Mouse (Mus musculus) cerebellum, adult 2 months (tissue): ENCODE measurements around the gene Gck. TPM values are rescaled to one million over a fixed set of nuclear protein-coding genes. Genes with fewer than 3 reads are reported as not detected.

Source experiments
- DNase-seq, 2 experiments: peaks; one replicate each; pipeline ENCODE4 v3.0.0; 2021
- H3K27ac ChIP-seq: fragments of 200-500 bp; 2 replicates; pipeline ENCODE4 v1.5.1; 2012; ENCODE audit warnings: low read length, control low read depth, inconsistent platforms; ENCODE audit not compliant: insufficient read depth
- H3K27me3 ChIP-seq: fragments of 200-500 bp; 2 replicates; pipeline ENCODE4 v1.6.1; 2012; ENCODE audit warnings: inconsistent platforms, mild to moderate bottlenecking, low read length, moderate library complexity; ENCODE audit not compliant: control insufficient read depth, insufficient read depth
- H3K4me1 ChIP-seq: fragments of 200-500 bp; 2 replicates; pipeline ENCODE4 v1.6.1; 2011; ENCODE audit warnings: low read length; ENCODE audit not compliant: control insufficient read depth, insufficient read depth
- H3K4me3 ChIP-seq: fragments of 200-500 bp; replicated peaks from 2 replicates; pipeline ENCODE3; 2011; ENCODE audit warnings: mild to moderate bottlenecking, low read depth, low read length, control low read depth; ENCODE audit not compliant: insufficient read depth
- CTCF ChIP-seq: fragments of 200-500 bp; IDR thresholded peaks from 2 replicates; pipeline ENCODE4 v1.5.1; 2011; ENCODE audit warnings: low read depth, mild to moderate bottlenecking, control low read depth, low read length, moderate library complexity, borderline replicate concordance; ENCODE audit not compliant: insufficient read depth
- POLR2A ChIP-seq: fragments of 200-500 bp; IDR thresholded peaks from 2 replicates; pipeline ENCODE4 v1.6.1; 2011; ENCODE audit warnings: low read length, control low read depth, borderline replicate concordance; ENCODE audit not compliant: insufficient read depth
- WGBS: fragments of 180-500 bp; shearing (Covaris S2); methylation state at CpG from one replicate; pipeline ENCODE4 v1.1.7; 2018; 5-methylcytosine and 5-hydroxymethylcytosine counted together
- polyA plus RNA-seq: library from polyadenylated mRNA; depleted of rRNA; stranded (reverse); fragments of >200 nt; gene quantifications from 2 replicates; pipeline ENCODE4 v1.2.3, GENCODE M21; 2012

Gene Gck
- polyA plus RNA-seq, 1 experiment: 0.74 TPM

DNA sequence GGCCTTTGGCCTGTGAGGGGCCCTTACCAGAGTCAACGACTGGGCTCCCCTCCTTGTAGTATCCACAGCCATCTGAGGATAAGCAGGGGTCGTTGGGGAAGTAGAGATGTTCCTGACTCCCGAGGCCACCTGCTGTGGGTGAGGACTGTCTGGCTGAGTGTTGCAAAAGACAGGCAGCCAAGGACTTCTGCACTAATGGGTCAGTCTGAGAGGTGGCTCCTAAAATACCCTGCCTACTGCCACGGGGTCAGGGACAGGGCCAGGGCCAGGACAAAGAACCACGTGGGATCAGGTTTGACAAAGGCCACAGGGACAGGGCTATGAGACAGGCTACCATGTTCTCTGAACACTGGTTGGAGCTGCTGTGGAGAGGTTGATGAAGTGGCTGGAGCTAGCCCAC, 34.9 kb downstream of the Gck start:
- H3K4me3 ChIP-seq: no peak overlapping the region
- peaks cover 22% of the 10 kb centered on the region for H3K4me1 ChIP-seq
- no peak for DNase-seq
- H3K27me3 ChIP-seq: no peaks in the 10 kb centered on the region
- H3K27ac ChIP-seq: no peak overlapping the region
- WGBS: 72% methylated on average over 5 of the region's 5 CpGs
- TF ChIP-seq POLR2A (no peak), CTCF (no peak)

DNA sequence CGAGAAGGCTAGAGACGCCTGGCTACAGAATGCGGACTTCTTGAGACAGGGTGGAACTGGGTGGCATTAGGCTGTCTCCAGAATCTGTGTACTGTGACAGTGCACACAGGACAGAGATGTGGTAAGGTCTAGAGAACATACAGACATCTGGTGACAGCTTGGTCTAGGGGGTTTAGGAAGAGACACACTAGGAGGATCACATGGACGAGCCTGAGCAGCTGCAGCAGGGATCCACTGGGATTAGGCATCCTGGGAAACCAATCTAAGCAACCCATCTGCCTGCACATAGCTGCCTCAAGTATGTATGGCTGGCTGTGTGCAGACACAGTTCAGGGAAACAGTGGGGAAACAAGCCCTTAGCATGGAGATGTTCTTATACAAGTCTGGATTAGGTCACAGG, 35.9 kb downstream of the Gck start:
- Histone ChIP-seq H3K27ac (no peak overlapping the region), H3K27me3 (no peaks in the 10 kb centered on the region), H3K4me1 (peaks cover 22% of the 10 kb centered on the region), H3K4me3 (no peak overlapping the region)
- 87% methylated on average over 4 of the region's 4 CpGs for WGBS
- no peak for DNase-seq
- TF ChIP-seq POLR2A (no peak), CTCF (no peak)

- Histone ChIP-seq H3K4me1 (peaks cover 22% of the 10 kb centered on the region), H3K27me3 (no peaks in the 10 kb centered on the region), H3K27ac (no peak overlapping the region), H3K4me3 (no peak overlapping the region)
- no peak for TF ChIP-seq POLR2A
- no peak for TF ChIP-seq CTCF
- 41% methylated on average over 8 of the region's 8 CpGs for WGBS
- no peak for DNase-seq
These were observed 36.6 kb downstream of the Gck start for GRCm38 (mm10) chr11:5913256-5913655.

DNA sequence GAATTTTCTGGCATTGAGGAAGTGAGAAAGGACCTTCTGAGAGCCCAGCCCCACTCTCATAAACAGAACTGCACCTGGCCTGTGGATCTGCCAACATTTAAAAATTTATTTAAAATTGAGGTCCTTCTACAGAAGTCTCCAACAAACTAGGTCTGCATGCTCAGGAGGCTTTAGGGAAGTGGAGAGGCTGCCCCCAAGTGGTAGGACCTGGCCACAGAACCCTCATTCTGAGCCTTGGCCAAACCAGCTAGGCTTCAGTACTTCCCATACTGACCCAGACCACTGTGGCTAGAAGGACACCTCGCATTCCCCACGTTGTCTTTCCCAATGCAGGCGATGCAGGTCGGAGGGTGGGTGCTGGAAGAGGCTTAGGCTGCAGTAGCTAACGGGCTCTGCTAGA, 37.2 kb downstream of the Gck start:
- peak; percentile 77 to 82 for DNase-seq
- TF ChIP-seq CTCF: peak; percentile 84
- TF ChIP-seq POLR2A: no peak
- Histone ChIP-seq H3K27me3 (no peaks in the 10 kb centered on the region), H3K4me1 (peaks cover 22% of the 10 kb centered on the region), H3K27ac (no peak overlapping the region), H3K4me3 (no peak overlapping the region)
- 16% methylated on average over 5 of the region's 5 CpGs for WGBS

DNA sequence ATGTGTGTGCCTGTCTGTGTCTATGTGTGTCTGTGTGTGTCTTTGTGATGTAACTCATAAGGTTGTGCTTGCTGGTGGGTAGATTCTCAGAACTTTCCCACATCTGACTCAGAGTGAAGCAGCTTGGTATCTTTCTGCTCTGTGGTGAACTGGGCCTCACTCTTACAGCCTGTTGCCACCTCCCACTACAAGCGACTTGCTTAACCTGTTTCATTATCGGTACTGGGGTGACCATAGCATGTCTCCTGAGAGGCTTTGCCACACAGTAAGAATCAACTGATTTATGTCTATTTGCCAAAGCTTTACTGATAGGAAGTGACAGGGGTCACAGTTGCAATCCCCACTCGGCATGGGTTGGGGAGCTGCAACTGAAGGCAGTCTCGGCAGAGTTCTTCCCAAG, 41.2 kb downstream of the Gck start:
- Histone ChIP-seq H3K27me3 (no peaks in the 10 kb centered on the region), H3K27ac (no peak overlapping the region), H3K4me1 (peaks cover 6% of the 10 kb centered on the region; the same call in 1 of the 2 replicates), H3K4me3 (no peak overlapping the region)
- 80% methylated on average over 4 of the region's 4 CpGs for WGBS
- TF ChIP-seq CTCF: no peak
- TF ChIP-seq POLR2A: no peak
- no peak for DNase-seq

DNA sequence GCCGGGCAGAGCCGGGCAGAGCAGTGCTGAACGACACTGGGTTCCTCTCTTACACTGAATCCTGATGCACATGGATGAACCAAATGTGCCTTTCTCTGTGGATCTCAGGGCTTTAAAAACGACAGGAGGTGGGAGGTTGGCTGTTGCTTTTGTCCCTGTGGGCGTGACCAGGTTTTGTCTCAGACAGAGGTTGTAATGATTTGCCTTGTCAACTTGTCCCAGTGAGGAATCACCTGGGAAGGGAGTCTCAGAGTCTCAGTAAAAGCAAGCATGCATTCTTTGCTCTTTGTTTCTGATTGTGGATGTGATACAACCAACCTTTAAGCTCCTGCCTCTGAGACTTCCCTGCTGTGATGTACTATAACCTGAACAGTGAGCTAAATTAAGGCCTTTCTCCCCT, 42.8 kb downstream of the Gck start:
- WGBS: 47% methylated on average over 5 of the region's 5 CpGs
- TF ChIP-seq POLR2A (no peak), CTCF (no peak)

GRCm38 (mm10) chr11:5905778-5906518, 43.9 kb downstream of the Gck start:
- Histone ChIP-seq H3K27ac (no peak overlapping the region), H3K4me3 (no peak overlapping the region), H3K27me3 (no peaks in the 10 kb centered on the region), H3K4me1 (peaks cover 8% of the 10 kb centered on the region; the same call in 1 of the 2 replicates)
- WGBS: 60% methylated on average over 10 of the region's 10 CpGs
- TF ChIP-seq POLR2A (no peak), CTCF (no peak)
- DNase-seq: no peak

More for the DNA sequence above, 42.8 kb downstream of the Gck start:
- Histone ChIP-seq H3K4me1 (peaks cover 3% of the 10 kb centered on the region; the same call in 1 of the 2 replicates), H3K4me3 (no peak overlapping the region), H3K27me3 (no peaks in the 10 kb centered on the region), H3K27ac (no peak overlapping the region)
- no peak for DNase-seq

GRCm38 (mm10) chr11:5904871-5905270, 45.0 kb downstream of the Gck start:
- H3K27me3 ChIP-seq: no peaks in the 10 kb centered on the region
- TF ChIP-seq CTCF (no peak), POLR2A (no peak)
- no peak overlapping the region for H3K4me3 ChIP-seq
- H3K27ac ChIP-seq: no peak overlapping the region
- peaks cover 8% of the 10 kb centered on the region; the same call in 1 of the 2 replicates for H3K4me1 ChIP-seq
- 93% methylated on average over 6 of the region's 6 CpGs for WGBS
- peak in 1 of 2 experiments; percentile 0 for DNase-seq
